In genomic region chr14:21750881-21751542, GRCm38 (mm10) we compare ENCODE assay signal across 8 mouse cellular contexts. TPM values are rescaled to one million over a fixed set of nuclear protein-coding genes. Genes with fewer than 3 reads are reported as not detected.
A peak's percentile ranks its signal among the peaks of the same experiment; 100 is the strongest.
DNase-seq lines count a peak whose midpoint lies in the region; ATAC-seq and TF ChIP-seq lines count a peak whose summit lies in the region.

TSS of gene Dusp13 (minus strand) at chr14:21751181.

- no peak for ATAC-seq in G1E (ENCODE audit: extremely low read depth, insufficient number of reproducible peaks, low FRiP score, poor library complexity, severe bottlenecking)
- peak; percentile 75 for ATAC-seq in frontal cortex, adult (ENCODE audit: low TSS enrichment)
- peak; percentile 81 for ATAC-seq in hindbrain, embryonic 11.5 days (ENCODE audit: low FRiP score)
- peak; percentile 72 for ATAC-seq in lung, postnatal 0 days

- peak within 1 kb of the TSS; percentile 48 for H3K4me2 ChIP-seq in hindbrain, embryonic 11.5 days (replicated peaks; ENCODE audit: low read depth, low read length)
- peak within 1 kb of the TSS; percentile 82 for H3K4me2 ChIP-seq in lung, postnatal 0 days (replicated peaks; ENCODE audit: low read depth, low read length)

- peak within 1 kb of the TSS; percentile 77 for H3K27ac ChIP-seq in hindbrain, embryonic 11.5 days (ENCODE audit: low read depth, low read length)
- H3K27ac ChIP-seq in lung, postnatal 0 days (ENCODE audit: low read length), result peak within 1 kb of the TSS; percentile 88
- H3K27ac ChIP-seq in thymus, adult 2 months (ENCODE audit: control insufficient read depth, insufficient read depth, low read length), result peak within 1 kb of the TSS; percentile 32; the same call in 1 of the 2 replicates

- H3K9ac ChIP-seq in hindbrain, embryonic 11.5 days (ENCODE audit: low read depth, low read length), result peak within 1 kb of the TSS; percentile 70
- peak within 1 kb of the TSS; percentile 82 for H3K9ac ChIP-seq in lung, postnatal 0 days (replicated peaks; ENCODE audit: low read depth)

- peak; percentile 24; the same call in 1 of the 2 replicates for TF ChIP-seq POLR2A in thymus, adult 2 months (IDR thresholded peaks at IDR 0.05; ENCODE audit: control insufficient read depth, extremely low read depth, insufficient read depth, low read length, poor library complexity)

- under 1% methylated on average over 26 of the region's 26 CpGs for WGBS in hindbrain, embryonic 11.5 days
- under 1% methylated on average over 26 of the region's 26 CpGs for WGBS in lung, postnatal 0 days
- WGBS in thymus, adult 2 months, result 2% methylated on average over 26 of the region's 26 CpGs

- TF ChIP-seq EP300 in lung, postnatal 0 days (IDR thresholded peaks at IDR 0.05), result no peak

- peak; percentile 52 for DNase-seq in G1E (ENCODE audit: low spot score)
- DNase-seq in cerebellum, adult 18-20 months, result peak; percentile 74 to 77
- DNase-seq in hindbrain, embryonic 11.5 days (ENCODE audit: low spot score), result peak; percentile 66
- DNase-seq in layer of hippocampus, adult 9-11 months, result peak; percentile 71
- DNase-seq in lung, postnatal 0 days (ENCODE audit: low spot score), result peak; percentile 87
- DNase-seq in ovary, adult 18-20 months (ENCODE audit: low spot score), result peak; percentile 57
- peak; percentile 49 for DNase-seq in thymus, adult 2 months

- peaks cover 4% of the 10 kb centered on the region; the same call in 1 of the 2 replicates for H3K27me3 ChIP-seq in G1E (ENCODE audit: insufficient read depth, low read length)
- no peaks in the 10 kb centered on the region for H3K27me3 ChIP-seq in hindbrain, embryonic 11.5 days (ENCODE audit: control insufficient read depth, insufficient read depth, low read length)
- H3K27me3 ChIP-seq in lung, postnatal 0 days (replicated peaks; ENCODE audit: insufficient read depth, low read length), result 0 out of 2 replicates have a peak, but pooled peaks cover 3% of the 10 kb centered on the region
- H3K27me3 ChIP-seq in thymus, adult 2 months (ENCODE audit: control insufficient read depth, insufficient read depth, low read length), result no peaks in the 10 kb centered on the region

- peak within 1 kb of the TSS; percentile 90 for H3K4me3 ChIP-seq in G1E (ENCODE audit: low read depth, low read length)
- H3K4me3 ChIP-seq in hindbrain, embryonic 11.5 days (ENCODE audit: low read depth, low read length), result peak within 1 kb of the TSS; percentile 81
- H3K4me3 ChIP-seq in lung, postnatal 0 days (ENCODE audit: low read depth, low read length), result peak within 1 kb of the TSS; percentile 97
- peak within 1 kb of the TSS; percentile 95 for H3K4me3 ChIP-seq in thymus, adult 2 months (ENCODE audit: control insufficient read depth, insufficient read depth, low read length)

- H3K4me1 ChIP-seq in G1E (ENCODE audit: insufficient read depth, low read depth, low read length), result peaks cover 69% of the 10 kb centered on the region
- H3K4me1 ChIP-seq in hindbrain, embryonic 11.5 days (replicated peaks; ENCODE audit: control insufficient read depth, insufficient read depth, low read length), result no peaks in the 10 kb centered on the region
- H3K4me1 ChIP-seq in lung, postnatal 0 days (ENCODE audit: insufficient read depth, low read depth, low read length), result peaks cover 6% of the 10 kb centered on the region; the same call in 1 of the 2 replicates
- peaks cover 3% of the 10 kb centered on the region; the same call in 1 of the 2 replicates for H3K4me1 ChIP-seq in thymus, adult 2 months (replicated peaks; ENCODE audit: control insufficient read depth, insufficient read depth, low read length)

- no peaks in the 10 kb centered on the region for H3K9me3 ChIP-seq in G1E (replicated peaks)
- no peaks in the 10 kb centered on the region for H3K9me3 ChIP-seq in hindbrain, embryonic 11.5 days (ENCODE audit: control insufficient read depth, low read length)
- H3K9me3 ChIP-seq in lung, postnatal 0 days (ENCODE audit: low read length), result no peaks in the 10 kb centered on the region

- H3K36me3 ChIP-seq in G1E (replicated peaks), result peaks cover 2% of the 10 kb centered on the region
- no peaks in the 10 kb centered on the region for H3K36me3 ChIP-seq in hindbrain, embryonic 11.5 days (ENCODE audit: control insufficient read depth, insufficient read depth, low read length)
- no peaks in the 10 kb centered on the region for H3K36me3 ChIP-seq in lung, postnatal 0 days (ENCODE audit: insufficient read depth, low read length)
- no peaks in the 10 kb centered on the region for H3K36me3 ChIP-seq in thymus, adult 2 months (ENCODE audit: control insufficient read depth, insufficient read depth, low read length)

- TF ChIP-seq CTCF in G1E (IDR thresholded peaks at IDR 0.05; ENCODE audit: low read depth, low read length), result no peak
- TF ChIP-seq CTCF in lung, postnatal 0 days (IDR thresholded peaks at IDR 0.05), result no peak
- no peak for TF ChIP-seq CTCF in thymus, adult 2 months (IDR thresholded peaks at IDR 0.05; ENCODE audit: borderline replicate concordance, control insufficient read depth, extremely low read depth, insufficient read depth, low read length, poor library complexity)

RNA-seq across cellular contexts. Expression of gene Dusp13, which starts in this region (rescaled TPM):
- total RNA-seq in G1E (2014; fragmentation: Nextera tagmentation) (not detected in 2 replicates), G1E (2017) (0.98 TPM in 1 of 2 replicates, not detected in the other)
- polyA plus RNA-seq in G1E (2012), result not detected in 2 replicates
- not detected in 2 replicates for polyA plus RNA-seq in hindbrain, embryonic 11.5 days (2014; fragmentation: Nextera tagmentation; extraction: Ambion mirVana)
- polyA plus RNA-seq in lung, postnatal 0 days (2015; fragmentation: Nextera tagmentation; extraction: Ambion mirVana), result 0.20 and 0.29 TPM in 2 replicates
- polyA plus RNA-seq in thymus, adult 2 months (2012; rRNA removed), result 0.20 and 0.75 TPM in 2 replicates

Comparison
In these comparisons a context has a peak if more than half of its experiments do, and no peak if none do; other contexts are left out.
1. Peak in DNase-seq and H3K4me3 ChIP-seq in G1E; RNA of the gene not detected or under 1 TPM.
2. Peak in DNase-seq, ATAC-seq, H3K4me3 ChIP-seq, H3K27ac ChIP-seq, H3K9ac ChIP-seq and H3K4me2 ChIP-seq in hindbrain, embryonic 11.5 days; RNA of the gene not detected or under 1 TPM.
3. Peak in DNase-seq, ATAC-seq, H3K4me3 ChIP-seq, H3K27ac ChIP-seq, H3K9ac ChIP-seq and H3K4me2 ChIP-seq in lung, postnatal 0 days; RNA of the gene not detected or under 1 TPM.
4. Peak in DNase-seq, H3K4me3 ChIP-seq and H3K27ac ChIP-seq in thymus, adult 2 months; RNA of the gene not detected or under 1 TPM.
5. H3K27ac ChIP-seq: peak in every context shown above with its lines; median percentile 88 in lung, postnatal 0 days; 77 in hindbrain, embryonic 11.5 days; 32 in thymus, adult 2 months.